ENCODE assay signal across 9 mouse cellular contexts in genomic region chr12:53033404-53033913, GRCm38 (mm10).
A peak's percentile ranks its signal among the peaks of the same experiment; 100 is the strongest.
DNase-seq lines count a peak whose midpoint lies in the region; ATAC-seq lines count a peak whose summit lies in the region.
"Had no signal": no experiment of that assay in that cellular context is flagged by ENCODE, and none has a peak within 500 bp of the region (broad histone marks: within the 10 kb centered on the region; RNA-seq: fewer than 3 reads in every experiment).

No protein-coding gene starts in this region.

- peak overlapping the region; percentile 28 for H3K4me2 ChIP-seq in hindbrain, embryonic 14.5 days (replicated peaks)
- no peak overlapping the region; the same call in 1 of the 2 replicates for H3K4me2 ChIP-seq in midbrain, embryonic 11.5 days
- peak overlapping the region; percentile 38 for H3K4me2 ChIP-seq in stomach, embryonic 16.5 days (ENCODE audit: low read depth, low read length)

- peak overlapping the region; percentile 84 for H3K27ac ChIP-seq in hindbrain, embryonic 14.5 days
- H3K27ac ChIP-seq in midbrain, embryonic 11.5 days (ENCODE audit: low read depth, low read length): peak overlapping the region; percentile 92
- H3K27ac ChIP-seq in stomach, embryonic 16.5 days (ENCODE audit: low read length): peak overlapping the region; percentile 34
- H3K27ac ChIP-seq: macrophage had no signal

- no peak overlapping the region for H3K4me3 ChIP-seq in hindbrain, embryonic 14.5 days (replicated peaks; ENCODE audit: low read length)
- no peak overlapping the region for H3K4me3 ChIP-seq in midbrain, embryonic 11.5 days (ENCODE audit: low read depth, low read length)
- peak overlapping the region; percentile 20 for H3K4me3 ChIP-seq in stomach, embryonic 16.5 days (replicated peaks; ENCODE audit: low read length)

- H3K4me1 ChIP-seq in hindbrain, embryonic 14.5 days (replicated peaks; ENCODE audit: control insufficient read depth, insufficient read depth, low read length): peaks cover 22% of the 10 kb centered on the region
- peaks cover 16% of the 10 kb centered on the region for H3K4me1 ChIP-seq in midbrain, embryonic 11.5 days (ENCODE audit: control insufficient read depth, insufficient read depth, low read length)
- H3K4me1 ChIP-seq in stomach, embryonic 16.5 days (ENCODE audit: control insufficient read depth, insufficient read depth, low read length): 0 out of 2 replicates have a peak, but pooled peaks cover 7% of the 10 kb centered on the region

- 0 out of 2 replicates have a peak, but pooled peaks cover 4% of the 10 kb centered on the region for H3K36me3 ChIP-seq in hindbrain, embryonic 14.5 days (replicated peaks; ENCODE audit: control insufficient read depth, insufficient read depth)
- no peaks in the 10 kb centered on the region for H3K36me3 ChIP-seq in midbrain, embryonic 11.5 days (ENCODE audit: control insufficient read depth, insufficient read depth, low read length)
- no peaks in the 10 kb centered on the region for H3K36me3 ChIP-seq in stomach, embryonic 16.5 days (ENCODE audit: control insufficient read depth, insufficient read depth, low read length)

- peak; percentile 38; the same call in 1 of the 2 replicates for ATAC-seq in hindbrain, embryonic 14.5 days (ENCODE audit: low FRiP score)
- ATAC-seq in midbrain, embryonic 11.5 days (ENCODE audit: low FRiP score): peak; percentile 86
- no peak; the same call in 1 of the 2 replicates for ATAC-seq in stomach, embryonic 16.5 days (ENCODE audit: insufficient read depth, low FRiP score)
- no peak for ATAC-seq in monocyte, adult 5-6 weeks (replicated peaks; ENCODE audit: insufficient number of reproducible peaks, low FRiP score, low TSS enrichment, poor library complexity, severe bottlenecking)

- H3K27me3 ChIP-seq in hindbrain, embryonic 14.5 days (ENCODE audit: control insufficient read depth, insufficient read depth, low read length): no peaks in the 10 kb centered on the region
- no peaks in the 10 kb centered on the region for H3K27me3 ChIP-seq in midbrain, embryonic 11.5 days (ENCODE audit: control insufficient read depth, insufficient read depth, low read length)
- no peaks in the 10 kb centered on the region for H3K27me3 ChIP-seq in stomach, embryonic 16.5 days (ENCODE audit: control insufficient read depth, insufficient read depth, low read length)

- WGBS in hindbrain, embryonic 14.5 days: 4% methylated on average over 14 of the region's 14 CpGs
- WGBS in midbrain, embryonic 11.5 days: 15% methylated on average over 14 of the region's 14 CpGs
- WGBS in stomach, embryonic 16.5 days: 15% methylated on average over 14 of the region's 14 CpGs

- no peak overlapping the region for H3K9ac ChIP-seq in hindbrain, embryonic 14.5 days
- H3K9ac ChIP-seq in midbrain, embryonic 11.5 days (ENCODE audit: low read length): peak overlapping the region; percentile 26; the same call in 1 of the 2 replicates
- peak overlapping the region; percentile 25; the same call in 1 of the 2 replicates for H3K9ac ChIP-seq in stomach, embryonic 16.5 days (ENCODE audit: low read length)

- DNase-seq in ZHBTc4 (ENCODE audit: low read depth, low spot score): peak; percentile 40
- peak; percentile 8 to 12 for DNase-seq in cerebellum, postnatal 36 days
- DNase-seq in frontal cortex, postnatal 36 days (ENCODE audit: low spot score in 2 of 2): peak; percentile 73 to 92
- peak; percentile 62 for DNase-seq in hindbrain, embryonic 14.5 days (ENCODE audit: low spot score)
- DNase-seq in layer of hippocampus, postnatal 10 days (ENCODE audit: low spot score in 2 of 2): peak; percentile 56 to 68
- peak; percentile 94 for DNase-seq in midbrain, embryonic 11.5 days (ENCODE audit: low spot score, missing footprints)

- no peaks in the 10 kb centered on the region for H3K9me3 ChIP-seq in hindbrain, embryonic 14.5 days (ENCODE audit: control insufficient read depth, low read length)
- H3K9me3 ChIP-seq in midbrain, embryonic 11.5 days (ENCODE audit: control insufficient read depth, low read length): no peaks in the 10 kb centered on the region
- no peaks in the 10 kb centered on the region for H3K9me3 ChIP-seq in stomach, embryonic 16.5 days (replicated peaks; ENCODE audit: control insufficient read depth, low read length)

Comparison
In these comparisons a context has a peak if more than half of its experiments do, and no peak if none do; other contexts are left out.
1. DNase-seq: peak in every context shown above with its lines; median percentile 94 in midbrain, embryonic 11.5 days; 82 in frontal cortex, postnatal 36 days; 62 in hindbrain, embryonic 14.5 days; 62 in layer of hippocampus, postnatal 10 days; 40 in ZHBTc4; 10 in cerebellum, postnatal 36 days.
2. ATAC-seq: peak in hindbrain, embryonic 14.5 days (single experiment) and midbrain, embryonic 11.5 days (single experiment); none in stomach, embryonic 16.5 days (single experiment) and monocyte, adult 5-6 weeks (single experiment).
3. H3K27ac ChIP-seq: peak in every context shown above with its lines; median percentile 92 in midbrain, embryonic 11.5 days; 84 in hindbrain, embryonic 14.5 days; 34 in stomach, embryonic 16.5 days.